Mouse (Mus musculus): Measurements from ENCODE around the gene Ppp1r15a. TPM values are rescaled to one million over a fixed set of nuclear protein-coding genes. Genes with fewer than 3 reads are reported as not detected.
A peak's percentile ranks its signal among the peaks of the same experiment; 100 is the strongest.

Ppp1r15a gene
- total and polyA plus RNA-seq, 3 experiments: 27.3 to 36.0 (median 29.6) TPM

DNA sequence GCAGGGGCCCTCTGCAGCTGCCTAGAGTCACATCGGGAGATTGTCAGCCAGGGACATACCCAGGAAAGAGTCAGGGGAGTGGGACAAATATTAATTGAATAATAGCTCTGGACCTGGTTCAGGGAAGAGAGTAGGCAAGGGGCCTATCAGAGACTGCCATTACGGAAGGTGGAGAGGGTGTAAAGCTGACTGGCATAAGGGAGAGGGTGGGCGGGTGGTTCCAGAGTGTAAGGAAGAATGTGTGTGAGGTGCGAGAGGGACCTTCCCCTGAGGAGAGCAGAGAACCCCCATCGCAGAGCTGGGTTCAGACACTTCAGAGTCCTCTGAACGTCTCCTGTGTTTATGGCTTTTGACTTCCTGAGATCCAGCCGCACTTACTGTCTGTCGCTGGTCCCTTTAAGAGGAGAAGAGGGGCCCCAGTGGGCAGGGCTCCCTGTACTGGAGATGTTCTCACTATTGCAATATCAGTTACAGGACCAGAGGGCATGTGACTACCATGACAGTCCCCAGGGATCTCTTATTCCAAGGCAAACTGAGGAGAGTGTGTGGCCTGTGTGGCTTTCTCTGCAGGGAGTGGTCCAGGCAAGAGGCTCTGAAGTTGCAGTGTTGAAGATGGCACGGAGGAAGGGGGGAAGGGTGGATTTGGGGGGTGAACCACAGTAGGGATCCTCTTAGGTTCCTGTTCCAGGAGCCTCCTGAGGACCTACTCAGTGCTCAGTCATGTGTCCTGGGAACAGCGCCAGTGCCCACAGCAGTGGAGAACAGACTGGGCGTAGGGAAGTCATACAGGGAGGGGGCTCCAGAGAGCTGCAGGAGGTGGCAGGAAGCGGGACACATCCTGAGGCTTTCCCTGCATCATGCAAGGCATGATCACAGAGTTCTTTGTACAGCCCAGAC, 35.8 kb upstream of the Ppp1r15a start:
- no peak overlapping the region for H3K27ac ChIP-seq
- no peaks in the 10 kb centered on the region for H3K79me2 ChIP-seq (replicated peaks; ENCODE audit: control insufficient read depth, insufficient read depth, low read length)
- H3K27me3 ChIP-seq (ENCODE audit: control insufficient read depth, insufficient read depth, low read length): no peaks in the 10 kb centered on the region
- 41% methylated on average over 12 of the region's 12 CpGs for WGBS
- no peaks in the 10 kb centered on the region for H3K36me3 ChIP-seq (ENCODE audit: control insufficient read depth, insufficient read depth, low read length)
- TF ChIP-seq EP300 (IDR thresholded peaks at IDR 0.05; ENCODE audit: insufficient read depth, low read depth, low read length) (no peak), POLR2A (IDR thresholded peaks at IDR 0.05; ENCODE audit: insufficient read depth, low read depth, low read length) (no peak), CTCF (IDR thresholded peaks at IDR 0.05) (no peak)
- H3K9ac ChIP-seq (ENCODE audit: low read depth, low read length): no peak overlapping the region
- H3K4me3 ChIP-seq: no peak overlapping the region
- no peaks in the 10 kb centered on the region for H3K4me1 ChIP-seq (ENCODE audit: control insufficient read depth, insufficient read depth, low read length)
- intact Hi-C loops (cut with DNase I): loop anchor here (2.0 kb wide), 2 partner anchors 85 to 111 kb away; no protein-coding TSS in a partner anchor
- no peak for DNase-seq

DNA sequence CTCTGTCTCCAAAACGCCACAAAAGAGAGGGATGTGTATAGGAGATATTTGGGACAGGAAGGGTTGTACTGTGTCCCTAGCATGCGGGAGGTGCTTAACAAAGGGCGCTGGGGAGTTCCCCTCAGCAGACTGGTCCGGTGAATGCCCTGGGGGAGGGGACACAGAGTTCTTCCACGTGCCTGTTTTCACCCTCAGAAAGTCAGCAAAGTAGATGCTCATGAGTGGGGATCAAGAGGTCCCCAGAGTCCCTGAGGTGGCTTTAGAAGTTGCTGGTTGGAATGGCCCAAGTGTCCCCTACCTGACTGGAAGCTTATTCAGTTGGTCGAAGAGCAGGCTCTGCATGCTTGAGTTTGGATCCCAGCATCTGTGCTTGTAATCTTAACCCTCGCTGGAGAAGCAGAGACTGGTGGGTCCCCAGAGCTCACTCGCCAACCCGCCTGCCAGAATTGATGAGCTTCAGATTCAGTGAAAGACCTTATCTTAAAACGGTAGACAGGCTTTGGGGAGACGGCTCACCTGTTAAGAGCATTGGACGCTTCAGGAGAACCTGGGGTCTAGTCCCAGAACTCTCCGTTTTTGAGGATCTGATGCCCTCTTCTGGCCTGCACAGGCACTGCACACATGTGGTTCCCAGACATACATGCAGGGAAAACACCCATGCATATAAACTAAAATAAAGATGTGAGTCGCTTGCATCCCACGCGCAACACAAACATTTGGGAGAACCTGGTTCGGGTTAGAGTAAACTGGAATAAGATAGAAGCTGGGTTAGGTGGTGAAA, 35.0 kb upstream of the Ppp1r15a start:
- Histone ChIP-seq H3K27me3 (ENCODE audit: control insufficient read depth, insufficient read depth, low read length) (no peaks in the 10 kb centered on the region), H3K27ac (no peak overlapping the region), H3K36me3 (ENCODE audit: control insufficient read depth, insufficient read depth, low read length) (no peaks in the 10 kb centered on the region), H3K79me2 (replicated peaks; ENCODE audit: control insufficient read depth, insufficient read depth, low read length) (no peaks in the 10 kb centered on the region), H3K9ac (ENCODE audit: low read depth, low read length) (no peak overlapping the region), H3K4me1 (ENCODE audit: control insufficient read depth, insufficient read depth, low read length) (no peaks in the 10 kb centered on the region), H3K4me3 (no peak overlapping the region)
- intact Hi-C loops (cut with DNase I): loop anchor here (2.0 kb wide), 2 partner anchors 84 to 110 kb away; no protein-coding TSS in a partner anchor
- TF ChIP-seq CTCF (IDR thresholded peaks at IDR 0.05) (peak; percentile 97), POLR2A (IDR thresholded peaks at IDR 0.05; ENCODE audit: insufficient read depth, low read depth, low read length) (no peak), EP300 (IDR thresholded peaks at IDR 0.05; ENCODE audit: insufficient read depth, low read depth, low read length) (peak; percentile 77; the same call in 1 of the 2 replicates)
- 21% methylated on average over 17 of the region's 17 CpGs for WGBS
- DNase-seq: peak; percentile 74 to 85

DNA sequence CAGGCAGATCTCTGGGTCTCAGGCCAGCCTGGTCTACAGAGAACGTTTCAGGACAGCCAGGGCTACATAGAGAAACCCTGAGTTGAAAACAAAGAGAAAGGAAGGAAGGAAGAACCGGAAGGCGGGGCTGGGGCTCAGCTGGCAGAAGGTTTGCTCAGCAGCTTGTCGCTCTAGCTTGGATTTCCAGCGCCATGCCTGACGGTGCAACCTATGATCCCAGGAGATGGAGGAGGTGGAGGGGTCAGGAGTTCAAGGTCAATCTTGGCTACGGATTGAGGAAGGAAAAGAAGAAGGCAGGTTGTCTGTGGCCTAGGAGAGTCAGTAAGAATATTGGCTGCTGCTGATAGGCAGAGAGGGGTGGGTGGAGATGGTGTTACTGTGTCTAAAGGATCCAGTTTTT, 34.2 kb upstream of the Ppp1r15a start:
- no peak for TF ChIP-seq EP300 (IDR thresholded peaks at IDR 0.05; ENCODE audit: insufficient read depth, low read depth, low read length)
- TF ChIP-seq POLR2A (IDR thresholded peaks at IDR 0.05; ENCODE audit: insufficient read depth, low read depth, low read length): no peak
- TF ChIP-seq CTCF (IDR thresholded peaks at IDR 0.05): no peak
- Histone ChIP-seq H3K36me3 (ENCODE audit: control insufficient read depth, insufficient read depth, low read length) (no peaks in the 10 kb centered on the region), H3K27ac (no peak overlapping the region), H3K27me3 (ENCODE audit: control insufficient read depth, insufficient read depth, low read length) (no peaks in the 10 kb centered on the region), H3K79me2 (replicated peaks; ENCODE audit: control insufficient read depth, insufficient read depth, low read length) (no peaks in the 10 kb centered on the region), H3K9ac (ENCODE audit: low read depth, low read length) (no peak overlapping the region), H3K4me1 (ENCODE audit: control insufficient read depth, insufficient read depth, low read length) (no peaks in the 10 kb centered on the region), H3K4me3 (no peak overlapping the region)
- intact Hi-C loops (cut with DNase I): loop anchor here (2.0 kb wide), 2 partner anchors 83 to 109 kb away; no protein-coding TSS in a partner anchor
- WGBS: 61% methylated on average over 7 of the region's 7 CpGs
- DNase-seq: no peak

DNA sequence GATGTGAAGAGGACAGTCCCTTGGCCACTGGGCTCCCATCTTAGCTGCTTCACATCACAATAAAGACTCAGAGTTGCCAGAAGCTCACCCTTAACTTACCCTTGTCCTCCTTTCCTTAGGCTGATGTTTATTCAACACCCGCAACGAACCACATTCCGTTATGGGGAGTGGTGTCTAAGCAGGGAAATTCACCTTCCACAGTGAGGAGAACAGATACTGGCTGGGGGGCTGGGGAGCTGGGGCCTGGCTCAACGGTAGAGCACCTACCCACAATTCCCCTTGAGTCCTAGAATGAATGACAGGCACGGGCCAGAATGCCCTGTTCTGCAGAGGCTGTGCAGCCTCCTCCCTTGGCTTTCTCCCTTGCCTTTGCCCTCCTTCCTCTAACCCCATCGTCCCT, 32.8 kb upstream of the Ppp1r15a start:
- 43% methylated on average over 5 of the region's 6 CpGs for WGBS
- no peak overlapping the region for H3K27ac ChIP-seq
- no peaks in the 10 kb centered on the region for H3K27me3 ChIP-seq (ENCODE audit: control insufficient read depth, insufficient read depth, low read length)
- no peaks in the 10 kb centered on the region for H3K4me1 ChIP-seq (ENCODE audit: control insufficient read depth, insufficient read depth, low read length)
- no peak overlapping the region for H3K4me3 ChIP-seq
- no peaks in the 10 kb centered on the region for H3K36me3 ChIP-seq (ENCODE audit: control insufficient read depth, insufficient read depth, low read length)
- intact Hi-C loops (cut with DNase I): loop anchor here (10.0 kb wide), 1 partner anchor 126 kb away; the partner anchor contains the start of gene Ntn5
- no peaks in the 10 kb centered on the region for H3K79me2 ChIP-seq (replicated peaks; ENCODE audit: control insufficient read depth, insufficient read depth, low read length)
- H3K9ac ChIP-seq (ENCODE audit: low read depth, low read length): no peak overlapping the region
- TF ChIP-seq EP300 (IDR thresholded peaks at IDR 0.05; ENCODE audit: insufficient read depth, low read depth, low read length) (no peak), POLR2A (IDR thresholded peaks at IDR 0.05; ENCODE audit: insufficient read depth, low read depth, low read length) (no peak), CTCF (IDR thresholded peaks at IDR 0.05) (no peak)
- DNase-seq: no peak

DNA sequence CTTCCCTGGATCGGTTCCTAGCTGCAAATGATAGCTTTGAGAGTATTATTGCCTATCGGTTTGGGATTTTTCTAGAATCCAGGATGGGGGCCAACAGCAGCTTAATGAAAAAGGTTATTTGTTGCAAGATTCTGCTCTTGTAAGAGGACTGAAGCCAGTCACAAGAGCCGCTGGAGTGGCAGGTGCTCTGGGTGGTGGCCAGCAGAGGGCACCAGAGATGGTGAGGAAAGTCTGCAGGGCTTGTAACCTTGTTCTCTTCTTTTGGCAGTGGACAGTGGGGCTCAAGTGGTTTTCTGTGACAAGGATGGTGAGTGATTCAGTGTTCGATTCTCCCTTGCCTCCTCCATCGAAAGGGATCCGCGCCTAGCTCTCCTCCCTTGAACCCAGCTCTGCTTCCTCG, 29.7 kb upstream of the Ppp1r15a start:
- Histone ChIP-seq H3K4me3 (no peak overlapping the region), H3K79me2 (replicated peaks; ENCODE audit: control insufficient read depth, insufficient read depth, low read length) (no peaks in the 10 kb centered on the region), H3K9ac (ENCODE audit: low read depth, low read length) (no peak overlapping the region), H3K27ac (no peak overlapping the region), H3K4me1 (ENCODE audit: control insufficient read depth, insufficient read depth, low read length) (no peaks in the 10 kb centered on the region), H3K27me3 (ENCODE audit: control insufficient read depth, insufficient read depth, low read length) (no peaks in the 10 kb centered on the region), H3K36me3 (ENCODE audit: control insufficient read depth, insufficient read depth, low read length) (no peaks in the 10 kb centered on the region)
- TF ChIP-seq POLR2A (IDR thresholded peaks at IDR 0.05; ENCODE audit: insufficient read depth, low read depth, low read length) (no peak), EP300 (IDR thresholded peaks at IDR 0.05; ENCODE audit: insufficient read depth, low read depth, low read length) (peak; percentile 47; the same call in 1 of the 2 replicates), CTCF (IDR thresholded peaks at IDR 0.05) (peak; percentile 95)
- WGBS: 13% methylated on average over 8 of the region's 8 CpGs
- intact Hi-C loops (cut with DNase I): loop anchor here (1.0 to 10.0 kb wide), 3 partner anchors 33 to 129 kb away; partner anchors contain the start of gene Ntn5
- DNase-seq: peak; percentile 80 to 81
